Mouse (Mus musculus) CD4-positive, CD25-positive, alpha-beta regulatory T cell, adult 2 months (primary cell): ENCODE data around the gene Mgat2.
A peak's percentile ranks its signal among the peaks of the same experiment; 100 is the strongest.

Source experiments
- DNase-seq: peaks from one replicate; pipeline ENCODE4 v3.0.0-alpha.2; 2012; ENCODE audit warnings: low read depth, low spot score

Mgat2 gene

GRCm38 (mm10) chr12:69179371-69179770 is 4.6 kb upstream of the Mgat2 start:
- no peak for DNase-seq

GRCm38 (mm10) chr12:69181800-69182199 is 2.2 kb upstream of the Mgat2 start:
- DNase-seq, result no peak

GRCm38 (mm10) chr12:69184342-69185295 is 662 bp downstream of the Mgat2 start:
- no peak for DNase-seq

GRCm38 (mm10) chr12:69185371-69185770 is 1.4 kb downstream of the Mgat2 start:
- DNase-seq, result no peak

- no peak for DNase-seq
Observed at GRCm38 (mm10) chr12:69186811-69187471, 3.0 kb downstream of the Mgat2 start.

GRCm38 (mm10) chr12:69190074-69190473 is 6.1 kb downstream of the Mgat2 start:
- no peak for DNase-seq

- DNase-seq, result peak; percentile 19
Observed at GRCm38 (mm10) chr12:69190522-69190921, 6.6 kb downstream of the Mgat2 start.

GRCm38 (mm10) chr12:69191396-69191795 is 7.4 kb downstream of the Mgat2 start:
- DNase-seq, result no peak

GRCm38 (mm10) chr12:69192637-69193036 is 8.7 kb downstream of the Mgat2 start:
- DNase-seq, result no peak

GRCm38 (mm10) chr12:69196444-69197377 is 12.8 kb downstream of the Mgat2 start, which contains the start of gene Gm49383:
TSS of gene Gm49383 (minus strand) at chr12:69197104.
- peak; percentile 78 for DNase-seq

- DNase-seq, result peak; percentile 78
Observed at GRCm38 (mm10) chr12:69197378-69198163, 13.6 kb downstream of the Mgat2 start.

- DNase-seq, result peak; percentile 68
Observed at GRCm38 (mm10) chr12:69198164-69198535, 14.2 kb downstream of the Mgat2 start, which contains the start of gene Dnaaf2. TSS of gene Dnaaf2 (minus strand) at chr12:69198429.

GRCm38 (mm10) chr12:69198985-69199384 is 15.0 kb downstream of the Mgat2 start:
- DNase-seq, result no peak

- DNase-seq, result peak; percentile 67
Observed at GRCm38 (mm10) chr12:69204052-69204833, 20.3 kb downstream of the Mgat2 start, which contains the start of gene Gm49384. TSS of gene Gm49384 (minus strand) at chr12:69204267.

- DNase-seq, result no peak
Observed at GRCm38 (mm10) chr12:69207396-69207795, 23.4 kb downstream of the Mgat2 start.

- DNase-seq, result no peak
Observed at GRCm38 (mm10) chr12:69207926-69208325, 24.0 kb downstream of the Mgat2 start.

GRCm38 (mm10) chr12:69208520-69208919 is 24.6 kb downstream of the Mgat2 start:
- peak; percentile 34 for DNase-seq

GRCm38 (mm10) chr12:69210056-69210979 is 26.4 kb downstream of the Mgat2 start:
- DNase-seq, result no peak

GRCm38 (mm10) chr12:69211057-69211456 is 27.1 kb downstream of the Mgat2 start:
- DNase-seq, result peak; percentile 54
